Mouse (Mus musculus): Measurements from ENCODE around the gene Igfbp7.

Igfbp7 gene

DNA sequence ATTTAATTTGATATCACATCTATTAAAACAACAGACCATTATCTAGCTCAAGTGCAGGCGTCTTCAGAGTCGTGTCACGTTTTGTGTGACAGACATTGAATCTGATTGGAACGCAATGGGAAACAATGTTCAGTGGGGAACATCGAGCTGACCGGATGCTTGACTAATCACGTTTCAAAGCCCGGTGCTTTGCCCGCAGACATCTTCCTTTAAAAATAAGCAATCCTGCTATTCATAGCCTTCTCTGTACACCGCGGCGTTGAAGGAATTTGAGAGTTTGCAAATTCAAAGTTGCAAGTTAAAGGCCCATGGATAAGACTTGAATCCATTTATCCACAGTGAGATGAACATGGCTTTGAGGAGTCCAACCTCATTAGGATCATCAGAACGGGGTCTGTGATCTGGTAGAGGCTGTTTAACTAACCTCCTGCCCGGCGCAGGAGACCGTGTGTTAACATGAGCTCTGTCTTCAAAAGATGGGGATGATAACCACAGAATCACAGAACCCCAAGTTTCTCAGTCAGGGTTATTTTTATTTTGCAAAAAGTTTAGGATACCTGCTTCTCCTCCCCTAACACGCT lies 27.4 kb downstream of the Igfbp7 start:
- no peak for DNase-seq (ENCODE audit: low read depth, low spot score)

DNA sequence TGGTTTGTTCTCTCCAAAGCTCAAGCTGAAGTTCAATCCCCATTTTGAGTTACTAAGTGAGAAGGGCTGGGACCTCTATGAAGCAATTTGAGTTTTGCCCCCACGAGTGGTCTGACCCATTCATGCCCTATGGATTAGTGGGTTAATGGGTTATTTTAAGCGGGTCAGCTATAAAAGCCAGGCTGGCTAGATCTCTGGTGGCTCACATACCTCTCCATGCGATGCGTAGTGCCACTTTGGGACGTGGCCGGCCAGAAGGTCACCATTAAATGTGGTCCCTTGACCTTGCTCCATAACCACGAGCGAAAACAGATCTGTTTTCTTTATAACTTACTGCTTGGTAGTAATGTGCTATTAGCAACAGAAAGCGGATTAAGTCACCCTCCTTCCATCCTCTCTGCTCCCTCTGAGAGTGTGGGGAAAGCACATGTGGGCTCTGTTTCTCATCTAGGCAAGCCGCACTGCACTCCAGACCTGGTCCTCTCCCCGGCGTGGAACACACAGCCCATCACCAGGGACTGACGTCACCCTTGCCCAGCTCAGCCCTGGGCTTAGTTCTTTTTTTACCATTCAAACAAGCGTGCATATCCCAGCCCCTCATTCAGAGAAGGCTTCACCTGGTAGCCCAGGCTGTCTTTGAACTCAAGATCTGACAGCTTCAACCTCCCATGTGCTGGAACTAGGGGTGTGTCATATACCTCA lies 28.3 kb downstream of the Igfbp7 start:
- no peak for DNase-seq (ENCODE audit: low read depth, low spot score)

DNA sequence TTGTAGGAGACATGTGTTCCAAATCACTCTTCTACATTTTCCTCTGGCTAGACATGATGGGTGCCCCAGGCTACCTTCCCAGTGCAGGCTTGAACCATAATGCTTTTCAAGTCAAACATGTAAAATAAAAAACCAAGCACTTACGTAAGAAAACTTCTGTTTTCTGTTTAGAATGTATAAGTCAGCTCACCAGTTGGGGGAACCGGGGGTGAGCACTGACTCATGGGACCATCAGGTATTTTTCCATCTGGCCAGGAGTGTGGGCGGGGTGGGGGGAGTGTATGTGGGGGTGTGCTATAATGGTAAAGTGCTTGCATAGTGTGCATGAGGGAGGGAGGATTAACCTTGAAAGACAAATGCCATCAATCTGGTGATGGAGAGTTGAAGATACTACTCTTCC lies 29.8 kb downstream of the Igfbp7 start:
- no peak for DNase-seq (ENCODE audit: low read depth, low spot score)

DNA sequence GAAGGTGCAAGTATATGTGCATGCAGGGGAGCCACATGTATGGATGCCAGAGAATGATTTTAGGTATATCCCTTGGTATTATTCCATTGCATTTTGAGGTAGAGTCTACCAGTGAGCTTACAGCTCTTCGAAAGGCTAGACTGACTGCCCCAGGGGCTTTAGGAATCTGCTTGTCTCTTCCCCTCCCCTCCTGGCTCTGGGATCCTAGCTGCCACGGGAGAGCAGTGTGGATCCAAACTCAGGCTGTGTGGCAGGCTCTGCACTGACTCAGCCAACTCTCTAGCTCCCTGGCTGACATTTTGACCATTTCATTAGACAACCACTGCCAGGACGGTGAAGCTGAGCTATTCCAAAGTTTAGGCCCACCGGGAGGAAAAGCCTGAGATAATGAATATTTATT lies 32.3 kb downstream of the Igfbp7 start:
- no peak for DNase-seq (ENCODE audit: low read depth, low spot score)

DNA sequence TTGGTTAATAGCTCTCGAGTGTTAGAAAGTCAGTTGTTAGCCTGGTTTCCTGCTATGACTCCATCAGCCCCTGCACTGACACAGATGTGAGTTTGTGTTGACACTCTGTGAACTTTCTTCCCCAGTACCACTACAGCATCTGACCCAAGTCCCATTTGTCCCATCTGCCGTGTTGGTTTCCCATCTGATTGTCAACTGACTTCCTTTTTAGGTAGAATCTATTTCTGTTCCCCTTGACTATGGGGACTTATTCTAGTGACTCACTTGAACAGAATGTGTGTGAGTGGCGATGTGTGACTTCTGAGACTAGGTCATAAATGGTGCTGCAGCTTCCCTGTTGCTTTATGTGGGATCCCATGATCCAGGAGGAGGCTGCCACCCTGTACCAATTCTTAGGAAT lies 32.9 kb downstream of the Igfbp7 start:
- DNase-seq (ENCODE audit: low read depth, low spot score) = no peak

DNA sequence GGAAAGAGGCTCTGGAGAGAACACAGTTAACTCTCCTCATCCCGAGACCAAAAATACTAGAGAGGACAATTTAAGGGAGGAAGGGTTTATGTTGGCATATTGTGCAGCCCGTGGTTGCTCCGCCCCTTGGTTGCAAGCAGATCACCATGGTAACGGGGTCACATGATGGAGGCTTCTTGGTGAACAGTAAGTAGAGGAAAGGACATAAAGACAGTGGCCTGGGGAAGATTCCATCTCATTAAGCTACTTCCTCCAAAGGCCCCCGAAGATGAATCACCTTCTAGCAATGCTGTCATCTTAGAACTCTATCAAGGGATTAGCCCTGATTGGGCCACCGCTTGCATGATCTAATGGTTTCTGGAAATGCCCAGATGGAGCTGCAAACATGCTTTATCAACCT lies 35.1 kb downstream of the Igfbp7 start:
- DNase-seq (ENCODE audit: low read depth, low spot score) = no peak

DNA sequence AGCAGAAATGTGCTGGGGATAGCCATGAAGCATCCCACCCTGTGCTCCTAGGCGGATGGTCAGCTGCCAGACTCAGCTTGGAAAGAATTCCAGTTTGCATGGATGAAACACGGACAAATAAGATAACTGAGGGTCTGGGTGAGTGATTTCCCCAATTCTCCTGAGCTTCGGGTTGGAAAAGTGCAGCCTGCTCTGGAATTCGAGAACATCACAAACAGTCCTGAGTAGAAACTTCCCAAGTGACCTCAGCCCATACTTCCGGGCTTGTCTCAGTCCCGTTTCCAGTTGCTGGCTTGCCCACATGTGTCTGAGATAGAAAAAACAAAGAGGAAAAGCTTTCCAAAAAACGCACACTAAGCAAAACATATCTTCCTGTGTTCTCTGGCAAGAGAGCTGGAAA lies 35.6 kb downstream of the Igfbp7 start:
- DNase-seq (ENCODE audit: low read depth, low spot score) = no peak

DNA sequence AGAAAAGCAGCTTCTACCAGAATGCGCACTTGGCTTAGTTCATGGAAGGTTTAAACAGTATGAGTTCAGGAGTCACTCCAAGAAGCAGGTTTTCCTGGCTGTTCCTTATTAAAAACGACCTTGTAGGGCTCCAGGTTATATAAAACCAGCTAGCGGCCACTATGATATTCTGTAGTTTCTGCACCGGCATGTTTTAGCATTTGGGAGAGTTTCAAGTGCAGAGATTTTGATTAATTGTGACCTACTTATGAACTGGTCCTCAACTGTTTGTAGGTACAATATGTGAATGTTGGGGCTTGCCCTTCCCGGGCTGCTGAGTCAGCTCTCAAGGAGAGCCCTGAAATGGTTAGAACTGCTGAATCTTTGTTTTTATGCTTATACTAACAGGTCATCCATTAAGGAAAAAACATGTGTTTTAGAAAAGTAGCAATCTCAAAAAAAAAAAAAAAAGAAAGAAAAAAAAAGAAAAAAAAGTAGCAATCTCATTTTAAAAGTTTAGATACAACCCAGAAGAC lies 37.4 kb downstream of the Igfbp7 start:
- DNase-seq (ENCODE audit: low read depth, low spot score) = no peak

DNA sequence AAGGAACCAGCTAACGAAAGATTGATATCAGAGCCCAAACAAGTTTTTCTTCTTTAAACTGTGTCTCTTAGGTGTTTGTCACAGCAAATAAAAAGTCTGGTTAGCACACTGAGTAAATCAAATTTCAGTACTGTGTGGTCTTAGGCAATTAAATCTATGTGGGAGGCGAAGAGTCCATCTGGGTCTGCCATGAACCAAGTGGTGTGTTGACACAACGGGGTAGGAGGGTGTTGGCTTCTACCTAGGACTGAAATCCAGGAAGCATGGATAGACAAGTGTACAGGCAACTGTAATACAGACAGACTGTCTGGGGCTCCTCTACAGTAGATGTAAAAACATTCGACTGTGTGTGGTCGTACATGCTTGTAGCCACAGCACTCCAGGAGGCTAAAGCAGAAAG lies 38.4 kb downstream of the Igfbp7 start:
- no peak for DNase-seq (ENCODE audit: low read depth, low spot score)

DNA sequence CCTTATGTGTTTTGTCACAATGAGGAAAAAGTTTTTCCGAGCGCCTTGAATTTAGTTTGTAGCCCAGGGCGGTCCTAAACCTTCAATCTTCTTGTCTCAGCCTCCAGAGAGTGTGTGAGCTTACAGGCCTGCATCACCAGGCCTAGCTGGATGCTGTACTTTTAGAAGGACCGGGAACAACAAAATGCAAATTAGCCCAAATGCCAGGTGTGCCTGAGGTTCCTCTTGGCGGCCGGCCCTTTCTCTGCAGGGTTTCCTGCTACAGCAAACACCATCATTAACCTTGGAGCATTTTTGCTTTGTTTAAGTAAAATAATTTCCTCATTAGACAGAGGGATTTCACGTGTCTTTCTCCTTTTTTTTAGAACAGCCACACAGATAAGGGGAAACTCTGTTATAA lies 39.6 kb downstream of the Igfbp7 start:
- DNase-seq (ENCODE audit: low read depth, low spot score) = no peak

DNA sequence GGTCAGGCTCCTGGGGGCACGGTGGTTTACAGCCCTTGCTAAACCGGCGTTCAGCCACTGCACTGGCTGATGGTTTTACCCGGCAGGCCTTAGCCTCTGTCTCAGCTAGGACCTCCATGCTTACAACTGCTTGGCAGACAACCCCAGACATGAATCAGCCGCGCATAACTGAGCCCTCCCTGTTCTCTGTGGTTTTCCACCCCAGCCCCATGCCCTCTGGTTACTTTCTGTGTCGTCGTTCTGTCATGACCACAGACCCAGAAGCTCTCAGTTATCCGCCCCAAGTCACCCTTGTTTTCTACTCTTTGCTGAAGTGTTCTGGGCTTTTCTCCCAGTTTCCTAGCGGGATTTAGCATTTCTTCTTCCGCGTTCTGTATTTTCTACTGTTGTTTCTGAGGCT lies 40.2 kb downstream of the Igfbp7 start:
- DNase-seq (ENCODE audit: low read depth, low spot score) = no peak

DNA sequence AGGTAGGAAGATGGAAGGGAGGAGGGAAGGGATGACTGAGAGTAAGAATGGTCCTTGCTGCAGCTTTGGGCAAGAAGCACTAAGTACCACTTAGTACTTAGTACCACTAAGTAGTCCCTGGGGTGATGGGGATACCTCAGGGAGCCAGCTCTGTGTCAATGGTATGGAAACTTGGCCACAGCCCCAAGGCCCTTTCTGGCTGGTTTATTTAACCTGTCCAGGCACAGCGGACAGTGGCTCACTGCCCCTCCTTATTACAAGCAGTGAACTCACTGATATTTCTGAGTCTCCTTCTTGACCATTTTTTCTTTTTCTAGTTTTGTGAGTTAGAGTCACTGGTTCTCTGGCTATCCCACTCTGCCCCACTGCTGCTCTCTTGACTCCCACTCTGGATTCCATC lies 40.7 kb downstream of the Igfbp7 start:
- no peak for DNase-seq (ENCODE audit: low read depth, low spot score)

DNA sequence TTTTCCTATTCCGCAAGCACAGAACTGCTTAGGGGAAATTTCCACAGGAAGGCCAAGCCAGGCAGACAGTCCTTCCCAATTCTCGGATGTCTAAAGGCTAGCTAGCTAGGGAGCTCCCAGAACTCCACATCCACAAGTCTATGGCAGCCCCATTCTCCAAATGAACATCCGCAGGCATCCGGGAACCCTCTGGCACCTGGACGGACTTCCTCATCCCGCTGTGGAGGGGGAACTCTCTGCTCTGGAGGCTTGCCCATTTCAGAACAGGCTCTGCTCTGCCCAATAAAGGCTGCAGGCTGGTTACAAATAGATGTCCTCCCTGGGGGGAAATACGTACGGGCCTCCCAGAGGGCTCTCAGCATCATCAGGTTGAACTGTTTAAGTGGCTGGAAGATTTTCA lies 41.5 kb downstream of the Igfbp7 start:
- no peak for DNase-seq (ENCODE audit: low read depth, low spot score)

DNA sequence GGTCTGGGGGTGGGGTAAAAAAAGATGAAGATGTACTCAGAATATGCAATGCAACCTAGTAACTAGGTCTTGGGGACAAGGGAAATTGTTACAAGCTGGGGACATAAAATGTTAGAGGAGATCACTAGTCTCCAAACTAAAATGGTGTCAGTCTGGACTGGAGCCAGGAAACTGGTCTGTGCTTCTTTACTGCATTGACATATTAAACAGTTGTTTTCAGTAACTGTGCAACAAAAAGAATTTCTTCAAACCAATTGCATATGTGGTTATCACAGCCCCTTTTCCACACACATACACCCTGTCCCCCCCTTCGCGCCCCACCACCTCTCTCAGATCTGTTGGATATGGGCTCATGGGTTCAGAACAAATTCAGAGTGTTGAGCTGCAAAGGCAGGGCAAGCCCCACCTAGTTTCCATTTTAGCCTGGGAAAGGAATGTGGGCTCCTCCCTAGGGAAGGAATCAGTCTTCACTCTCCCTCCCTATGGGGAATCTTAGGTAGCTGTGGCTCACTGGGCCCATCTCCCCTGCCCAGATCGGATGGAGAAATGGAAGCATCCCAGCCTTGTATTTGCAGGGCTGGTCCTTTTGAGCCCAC lies 43.3 kb downstream of the Igfbp7 start:
- no peak for DNase-seq (ENCODE audit: low read depth, low spot score)

DNA sequence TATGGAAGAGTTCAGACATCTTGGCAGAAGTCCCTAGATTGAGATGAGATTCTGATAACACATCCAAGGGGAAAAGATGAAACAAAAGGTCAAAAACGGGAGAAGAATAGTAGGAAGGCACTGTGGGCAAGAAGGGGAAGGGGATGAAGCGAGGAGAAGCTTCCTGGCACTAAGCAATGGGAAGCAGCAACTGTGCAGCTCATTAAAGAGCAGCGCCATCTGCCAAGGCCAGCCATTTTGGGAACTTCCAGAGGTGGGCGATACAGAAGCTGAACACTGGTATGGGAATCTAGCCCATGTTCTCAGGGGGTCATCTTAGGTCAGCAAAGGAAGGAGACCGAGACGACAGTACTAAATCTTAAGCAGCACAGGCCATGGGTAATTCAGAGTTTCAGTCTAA lies 44.2 kb downstream of the Igfbp7 start:
- no peak for DNase-seq (ENCODE audit: low read depth, low spot score)

DNA sequence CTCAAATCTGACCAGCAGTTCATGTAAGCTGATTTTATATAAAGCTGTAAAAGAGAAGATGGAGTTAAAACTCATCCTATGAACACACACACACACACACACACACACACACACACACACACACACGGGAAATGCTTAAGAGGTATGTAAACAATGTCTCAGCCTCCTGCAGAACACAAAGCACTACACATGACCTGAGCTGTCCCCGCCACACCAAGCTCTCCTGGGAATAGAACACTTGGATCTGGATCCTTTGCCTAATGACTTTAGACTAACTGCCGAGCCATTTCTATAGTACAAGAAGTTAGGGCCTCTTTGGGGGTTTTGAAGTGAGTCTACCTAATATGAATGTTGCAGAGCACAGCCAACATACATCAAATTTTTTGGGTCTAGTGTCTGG lies 45.7 kb downstream of the Igfbp7 start:
- no peak for DNase-seq (ENCODE audit: low read depth, low spot score)

DNA sequence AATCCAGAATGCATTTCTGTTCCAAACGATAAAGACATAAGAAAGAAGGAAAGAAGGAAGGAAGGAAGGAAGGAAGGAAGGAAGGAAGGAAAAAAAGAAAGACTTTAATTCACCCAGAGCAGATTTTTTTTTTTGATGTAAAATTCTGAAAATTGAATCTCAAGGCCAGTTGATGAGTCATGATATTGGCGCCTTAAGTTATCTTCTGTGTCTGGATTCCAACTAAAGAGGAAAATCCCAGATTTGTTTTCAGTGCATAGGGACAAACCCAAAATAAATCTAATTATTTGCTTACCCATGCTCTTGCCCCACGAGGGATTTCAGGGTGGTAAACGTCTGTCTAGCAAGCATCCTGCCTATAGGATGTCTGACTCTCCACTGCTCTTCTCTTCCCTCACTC lies 46.8 kb downstream of the Igfbp7 start:
- DNase-seq (ENCODE audit: low read depth, low spot score) = no peak

DNA sequence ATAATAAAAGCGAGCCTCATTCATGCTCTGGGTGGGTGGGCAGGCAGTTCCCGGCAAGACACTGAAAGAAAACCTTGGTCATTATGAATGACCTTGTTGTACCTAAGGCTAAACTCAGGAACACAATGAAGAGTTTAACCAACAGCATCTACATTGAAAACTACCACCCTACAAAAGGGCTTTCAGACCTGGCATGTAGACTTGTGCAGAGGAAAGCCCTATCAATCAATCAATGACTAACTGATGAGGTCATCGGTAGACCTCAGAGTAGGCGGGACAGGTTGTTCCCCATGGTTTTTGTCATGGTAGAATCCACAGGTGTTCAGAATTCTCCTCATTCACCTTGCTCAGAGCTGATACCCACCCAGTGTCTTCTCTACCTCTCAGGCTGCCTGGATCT lies 47.9 kb downstream of the Igfbp7 start:
- DNase-seq (ENCODE audit: low read depth, low spot score) = no peak

DNA sequence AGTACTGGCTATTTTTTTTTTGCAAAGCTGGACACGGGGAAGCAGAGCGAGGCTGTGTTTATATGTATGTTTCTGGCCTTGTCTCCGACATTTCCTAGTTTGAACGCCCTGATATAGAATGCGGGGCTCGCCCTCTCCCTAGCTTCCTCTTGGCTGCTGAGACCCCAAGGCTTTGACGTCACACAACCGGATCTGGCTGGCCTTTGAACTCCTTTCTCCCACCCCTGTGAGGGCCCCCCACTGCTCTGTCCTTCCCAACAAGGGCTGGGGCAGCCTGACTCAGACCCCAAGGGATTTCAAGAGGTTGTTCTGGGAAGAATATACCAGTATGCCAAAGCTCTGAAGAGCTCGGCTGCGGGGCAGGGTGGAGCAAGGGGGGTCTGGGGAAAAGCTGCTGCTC lies 49.5 kb downstream of the Igfbp7 start:
- no peak for DNase-seq (ENCODE audit: low read depth, low spot score)

DNA sequence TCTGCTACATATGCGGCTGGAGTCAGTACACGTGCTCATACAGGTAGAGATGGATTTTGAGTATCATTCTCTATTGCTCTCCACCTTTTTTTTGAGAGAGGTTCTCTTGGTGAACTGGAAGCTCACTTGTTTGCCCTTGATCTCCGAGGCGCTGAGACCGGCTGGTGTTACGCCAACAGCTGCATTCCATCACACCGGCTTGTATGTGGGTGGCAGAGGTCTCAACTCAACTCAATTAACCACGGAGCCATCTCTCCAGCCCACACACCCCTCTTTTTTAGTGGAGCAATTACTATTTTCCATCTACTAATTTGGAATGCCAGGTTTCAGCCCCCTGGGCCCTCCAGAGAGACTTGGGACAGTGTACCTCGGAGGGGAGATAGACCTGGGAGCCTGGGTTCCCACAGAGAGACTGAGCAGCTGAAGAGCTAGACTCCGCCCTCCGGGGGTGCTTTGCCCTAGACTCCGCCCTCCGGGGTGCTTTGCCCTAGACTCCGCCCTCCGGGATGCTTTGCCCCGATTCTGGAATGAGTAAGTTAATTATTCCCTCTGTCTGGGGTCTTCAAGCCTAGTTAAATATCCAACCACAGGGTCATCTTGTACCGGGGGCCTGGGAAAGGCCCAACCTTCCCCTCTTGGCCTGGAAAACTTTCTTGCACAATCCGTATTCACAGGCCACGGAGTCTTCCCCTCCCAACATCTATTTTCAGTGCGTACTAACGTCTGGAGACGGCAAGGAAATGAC lies 50.3 kb downstream of the Igfbp7 start:
- DNase-seq (ENCODE audit: low read depth, low spot score) = no peak

DNA sequence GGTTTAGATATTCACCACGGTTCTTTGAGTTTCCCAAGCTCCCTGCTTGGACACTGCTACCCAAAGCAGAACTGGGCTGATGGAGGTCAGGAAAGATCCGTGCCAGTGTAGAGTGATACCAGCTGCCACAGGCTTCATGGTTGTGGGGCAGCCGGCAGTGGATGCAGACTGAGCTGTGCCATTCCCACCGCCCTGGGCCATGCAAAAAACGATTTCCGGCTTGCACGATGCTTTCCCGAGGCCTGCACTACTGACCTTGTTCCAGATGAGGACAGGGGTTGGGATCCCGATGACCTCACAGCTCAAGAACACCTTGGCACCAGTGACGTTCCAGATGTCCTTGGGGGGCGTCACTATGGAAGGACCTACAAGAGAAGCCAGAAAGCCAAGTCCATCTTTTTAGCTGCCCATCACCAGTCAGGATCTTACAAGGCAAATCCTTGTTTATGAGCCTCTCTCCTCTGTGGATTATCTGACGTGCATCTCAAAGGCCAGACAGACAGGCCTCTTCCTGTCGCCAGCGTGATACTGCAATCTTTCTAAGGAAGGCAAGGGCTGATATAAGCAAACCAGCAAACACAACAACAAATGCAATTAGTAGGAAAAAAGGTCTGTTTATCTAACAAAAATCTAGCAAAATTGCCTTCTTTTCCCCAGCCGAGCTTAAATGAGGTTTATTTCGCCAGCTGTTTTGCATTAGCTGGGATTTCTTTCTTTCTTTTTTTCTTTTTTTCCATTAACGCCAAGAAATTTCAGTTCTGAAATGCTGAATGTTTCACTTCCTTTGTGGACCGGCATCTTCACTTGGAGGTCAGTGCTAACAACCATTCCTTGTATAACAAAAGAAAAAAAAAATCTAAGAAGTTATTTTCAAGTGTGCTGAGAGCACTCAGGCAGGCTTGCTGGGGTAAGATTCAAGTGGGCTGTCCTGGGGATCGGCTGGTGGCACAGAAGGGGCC lies 52.3 kb downstream of the Igfbp7 start:
- no peak for DNase-seq (ENCODE audit: low read depth, low spot score)
